Mouse (Mus musculus): Measurements from ENCODE around the gene Asb8.

- TF ChIP-seq CTCF (IDR thresholded peaks at IDR 0.05; ENCODE audit: low read depth): no peak
- no peak for TF ChIP-seq EP300 (optimal IDR thresholded peaks at IDR 0.05)
Measured at GRCm38 (mm10) chr15:98180567-98181131, 15.2 kb upstream of the Asb8 start.

Data from stomach, postnatal 0 days (tissue).